Mouse (Mus musculus) E14TG2a.4 (cell line): ENCODE results near the gene L3mbtl3.

ENCODE experiments used
- CTCF ChIP-seq: conservative IDR thresholded peaks from 2 replicates; pipeline ENCODE4 v1.5.1; 2014; ENCODE audit warnings: low read length
- NANOG ChIP-seq: IDR thresholded peaks from 2 replicates; pipeline ENCODE4 v1.6.1; 2014; ENCODE audit warnings: borderline replicate concordance, low read length, mixed read lengths

DNA sequence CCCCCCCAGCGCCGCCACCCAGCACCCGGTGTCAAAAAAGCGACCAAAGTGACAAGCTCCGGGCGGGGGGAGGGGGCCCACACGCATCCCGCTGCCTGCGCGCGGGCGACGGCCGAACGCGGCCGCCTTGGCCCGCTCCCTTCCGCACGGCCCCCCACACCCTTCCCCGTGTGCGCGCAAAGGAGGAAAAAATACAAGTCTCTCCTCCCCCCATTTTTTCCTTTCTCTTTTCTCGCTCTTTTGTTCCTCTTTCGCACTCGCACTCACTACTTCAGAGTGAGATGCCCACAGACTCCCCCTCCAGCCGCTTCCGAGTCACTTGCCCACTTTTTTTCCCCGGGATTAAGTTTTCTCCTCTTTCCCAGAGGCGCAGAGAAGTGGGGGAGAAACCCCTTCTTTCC, 420 bp downstream of the L3mbtl3 start:
- TF ChIP-seq CTCF (no peak), NANOG (no peak)
